Mouse (Mus musculus): ENCODE measurements at regions not wholly inside any gene's neighbourhood (a gene's known extent, or its start where the extent isn't known, plus 50 kb on each side); places are given as distances from the start of the nearest gene placed in this dataset.

DNA sequence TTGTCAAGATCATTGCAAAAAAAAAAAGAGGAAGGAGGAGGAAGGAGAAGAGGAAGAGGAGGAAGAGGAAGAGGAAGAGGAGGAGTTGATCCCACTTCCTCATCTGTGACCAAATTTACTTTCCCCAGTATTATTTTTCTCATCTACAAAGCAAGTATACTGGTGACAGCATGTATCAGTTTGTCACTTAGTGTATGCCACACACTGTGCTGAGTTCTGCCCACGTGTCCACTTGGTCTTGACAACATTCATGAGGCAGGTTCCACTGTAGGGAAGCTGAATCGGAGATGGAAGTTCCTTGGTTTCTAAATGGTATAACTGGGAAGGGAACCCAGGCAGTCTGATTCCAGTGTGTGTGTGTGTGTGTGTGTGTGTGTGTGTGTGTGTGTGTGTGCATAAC lies 122.3 kb upstream of the Hs3st2 start:
- TF ChIP-seq CTCF (IDR thresholded peaks at IDR 0.05; ENCODE audit: low read depth) (no peak), EP300 (IDR thresholded peaks at IDR 0.05; ENCODE audit: low read depth) (no peak)

Data from liver, postnatal 0 days (tissue).